Mouse (Mus musculus) myocyte (in vitro differentiated cells): ENCODE measurements around the gene Plaur.

Experiments
- MAX ChIP-seq: IDR thresholded peaks from one replicate; pipeline ENCODE4 v1.6.1; 2011; ENCODE audit warnings: low read depth, mild to moderate bottlenecking, control low read depth
- MYOG ChIP-seq, 3 experiments: IDR thresholded peaks; one replicate each; pipeline ENCODE4 v1.6.1; 2011; ENCODE audit warnings: control low read depth in 2 of 3, low read depth in 2 of 3, mild to moderate bottlenecking in 2 of 3; ENCODE audit not compliant: insufficient read length in 2 of 3, control insufficient read depth in 1 of 3, insufficient read depth in 1 of 3
- POLR2A ChIP-seq: IDR thresholded peaks from one replicate; pipeline ENCODE4 v1.6.1; 2011; ENCODE audit warnings: low read depth, mild to moderate bottlenecking, control low read depth, moderate library complexity; ENCODE audit not compliant: insufficient read length
- REST ChIP-seq: IDR thresholded peaks from one replicate; pipeline ENCODE4 v1.6.1; 2011; ENCODE audit warnings: mild to moderate bottlenecking, control low read depth, moderate library complexity; ENCODE audit not compliant: insufficient read depth, insufficient read length
- TCF12 ChIP-seq: IDR thresholded peaks from one replicate; pipeline ENCODE4 v1.6.1; 2011; ENCODE audit warnings: mild to moderate bottlenecking, control low read depth; ENCODE audit not compliant: poor library complexity, insufficient read depth, severe bottlenecking
- TCF3 ChIP-seq: IDR thresholded peaks from one replicate; pipeline ENCODE4 v1.6.1; 2011; ENCODE audit warnings: low read depth, control low read depth; ENCODE audit not compliant: insufficient read length
- USF1 ChIP-seq: IDR thresholded peaks from one replicate; pipeline ENCODE4 v1.6.1; 2011; ENCODE audit warnings: low read depth, mild to moderate bottlenecking, control low read depth, moderate library complexity

DNA sequence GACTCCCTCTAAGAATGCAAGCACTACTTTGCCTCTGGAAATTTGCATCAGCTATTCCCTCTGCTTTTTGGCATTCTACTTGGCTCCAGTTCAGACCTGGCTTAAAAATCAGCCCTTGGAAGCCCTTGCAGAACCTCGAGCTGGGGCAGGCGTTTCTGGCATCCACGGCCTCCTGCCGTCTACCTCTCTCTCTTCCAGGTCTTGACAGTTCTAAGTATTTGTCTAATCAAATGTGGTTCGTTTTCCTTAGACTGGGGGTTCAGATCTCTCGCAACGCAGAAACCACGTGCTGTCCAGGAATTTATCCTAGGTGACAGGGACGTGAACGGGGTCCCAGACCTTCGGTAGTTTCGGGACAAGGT is 44.2 kb downstream of the Plaur start:
- TF ChIP-seq MYOG (IDR thresholded peaks at IDR 0.05; ENCODE audit: control insufficient read depth in 1 of 3, insufficient read depth in 1 of 3, insufficient read length in 2 of 3, low read depth in 2 of 3) = no peak
- peak; percentile 6 for TF ChIP-seq USF1
- no peak for TF ChIP-seq TCF3
- no peak for TF ChIP-seq REST
- TF ChIP-seq POLR2A = no peak
- no peak for TF ChIP-seq TCF12
- no peak for TF ChIP-seq MAX
